Mouse (Mus musculus) bone marrow, adult 2 months (tissue): Measurements from ENCODE around the gene Cfap45.

ENCODE experiments used
- CTCF ChIP-seq: fragments of 200-500 bp; IDR thresholded peaks from 2 replicates; pipeline ENCODE4 v1.5.1; 2011; ENCODE audit warnings: low read length, control low read depth; ENCODE audit not compliant: control insufficient read depth, insufficient read depth
- POLR2A ChIP-seq: fragments of 200-500 bp; IDR thresholded peaks from 2 replicates; pipeline ENCODE4 v1.6.1; 2011; ENCODE audit warnings: low read depth, mild to moderate bottlenecking, control low read depth, low read length, borderline replicate concordance; ENCODE audit not compliant: control insufficient read depth

DNA sequence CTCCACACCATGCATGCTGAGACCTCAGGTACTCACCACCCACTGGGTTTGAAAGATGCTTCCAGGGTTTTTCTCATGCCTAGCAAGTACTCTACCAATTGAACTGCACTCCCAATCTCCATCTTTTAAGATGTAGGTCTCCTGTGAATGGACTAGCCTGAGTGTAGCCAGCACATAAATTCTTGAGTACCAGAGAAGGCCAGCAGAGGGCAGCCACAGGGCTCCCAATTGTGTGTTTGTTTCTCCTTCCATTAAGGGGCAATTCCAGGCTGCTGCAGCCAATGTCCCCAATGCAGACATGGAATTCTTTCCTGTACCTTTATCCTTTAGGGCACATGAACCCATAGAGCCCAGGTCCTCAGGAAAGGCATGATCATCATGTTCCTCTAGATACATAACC lies 73.9 kb downstream of the Cfap45 start:
- TF ChIP-seq CTCF: peak; percentile 37
- no peak for TF ChIP-seq POLR2A
